Mouse (Mus musculus): Measurements from ENCODE around the gene Tox2.

Tox2 gene

GRCm38 (mm10) chr2:163370175-163370574 lies 167.2 kb downstream of the Tox2 start:
- DNase-seq (ENCODE audit: low spot score), result no peak

GRCm38 (mm10) chr2:163372627-163373026 lies 169.7 kb downstream of the Tox2 start:
- no peak for DNase-seq (ENCODE audit: low spot score)
